Mouse (Mus musculus): ENCODE results near the gene Slc35a2. TPM values are rescaled to one million over a fixed set of nuclear protein-coding genes. Genes with fewer than 3 reads are reported as not detected.

Gene Slc35a2
- polyA plus RNA-seq (2014; fragmentation: Illumina TruSeq; extraction: RNeasy Lipid Tissue Mini Kit (QIAGEN cat#74804); ENCODE audit: low read depth, low replicate concordance): 3.7 TPM

DNA sequence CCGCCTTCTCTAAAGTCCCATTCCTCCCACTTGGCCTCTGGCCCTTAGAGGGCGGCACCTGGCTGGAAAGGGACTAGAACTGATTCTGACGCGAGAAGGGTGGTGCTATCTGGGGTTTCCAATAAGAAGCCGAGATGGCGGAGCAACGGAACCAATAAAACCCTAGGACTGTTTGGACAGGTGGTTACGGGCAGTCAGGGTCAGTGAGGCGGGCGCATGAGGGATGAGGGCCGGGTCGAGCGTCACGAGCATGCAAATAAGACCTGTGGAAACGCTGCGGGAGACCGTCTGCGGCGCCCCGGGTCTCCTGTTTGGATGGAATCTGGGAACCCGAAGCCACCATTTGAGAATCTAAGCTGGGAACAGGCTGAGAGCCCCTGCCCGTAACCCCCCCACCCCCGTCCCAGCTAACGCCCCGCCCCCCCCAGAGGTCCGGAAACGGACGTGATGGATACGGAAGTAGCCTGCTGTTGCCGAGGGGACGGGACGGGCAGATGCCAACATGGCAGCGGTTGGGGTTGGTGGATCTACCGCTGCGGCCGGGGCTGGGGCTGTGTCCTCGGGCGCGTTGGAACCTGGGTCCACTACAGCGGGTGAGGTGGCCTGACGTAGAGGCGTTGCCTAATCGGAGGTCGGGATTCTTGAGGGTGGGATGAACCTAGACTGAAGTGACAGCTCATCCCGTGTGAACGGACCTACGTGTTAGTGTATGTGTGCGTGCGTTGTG lies at the start of gene Slc35a2:
Gene Slc35a2 (plus strand): TSS at position 188 of the 727 bp plus-strand sequence.

DNA sequence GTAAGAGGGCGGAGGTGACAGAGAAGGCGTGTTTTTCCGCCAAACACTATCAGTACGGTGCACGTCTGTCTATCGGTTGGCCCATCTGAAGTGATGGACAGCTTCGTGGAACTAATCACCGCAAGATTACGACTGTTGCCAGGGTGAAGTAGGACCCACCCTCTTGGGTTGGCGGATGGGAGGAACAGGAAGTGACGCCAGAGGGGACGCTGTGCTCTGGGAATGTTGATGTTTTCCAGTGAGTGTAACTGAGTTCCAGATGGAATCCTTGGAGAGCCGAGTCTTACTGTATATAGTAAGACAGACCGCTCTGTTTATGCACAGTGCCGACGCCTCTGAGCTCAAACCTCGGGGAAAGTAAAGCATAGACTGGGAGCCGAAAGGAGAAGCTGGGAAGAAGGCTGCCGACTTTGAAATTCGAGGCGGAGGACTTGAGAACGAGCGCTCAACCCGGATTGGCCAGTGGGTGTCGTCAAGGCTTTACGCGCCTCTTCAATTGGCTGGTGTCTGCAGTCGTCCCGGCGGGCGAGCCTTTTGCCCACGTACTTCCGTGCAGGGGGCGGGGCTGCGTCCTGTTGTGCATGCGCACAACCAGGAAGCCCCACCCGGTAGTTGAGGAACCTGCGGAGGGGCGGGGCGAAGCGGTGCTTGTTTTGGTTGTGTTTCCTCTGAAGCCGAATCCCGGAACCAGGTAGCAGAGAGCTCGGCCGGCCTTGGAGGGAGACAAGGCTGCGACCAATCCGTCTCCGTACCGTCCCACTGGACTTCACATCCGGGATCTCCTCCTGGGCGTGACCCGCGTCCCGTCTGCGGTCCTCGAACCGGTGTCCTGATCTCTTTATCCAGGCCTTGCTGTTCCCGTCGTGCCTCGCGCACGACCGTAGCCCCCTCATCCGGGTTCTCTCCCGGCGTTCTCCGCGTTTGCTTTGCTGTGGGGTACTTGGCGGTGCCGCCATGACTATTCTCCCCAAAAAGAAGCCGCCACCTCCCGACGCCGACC lies 42.4 kb upstream of the Slc35a2 start, which contains the start of gene Otud5:
Gene Otud5 (plus strand): TSS at position 202 of the 1,000 bp plus-strand sequence.

DNA sequence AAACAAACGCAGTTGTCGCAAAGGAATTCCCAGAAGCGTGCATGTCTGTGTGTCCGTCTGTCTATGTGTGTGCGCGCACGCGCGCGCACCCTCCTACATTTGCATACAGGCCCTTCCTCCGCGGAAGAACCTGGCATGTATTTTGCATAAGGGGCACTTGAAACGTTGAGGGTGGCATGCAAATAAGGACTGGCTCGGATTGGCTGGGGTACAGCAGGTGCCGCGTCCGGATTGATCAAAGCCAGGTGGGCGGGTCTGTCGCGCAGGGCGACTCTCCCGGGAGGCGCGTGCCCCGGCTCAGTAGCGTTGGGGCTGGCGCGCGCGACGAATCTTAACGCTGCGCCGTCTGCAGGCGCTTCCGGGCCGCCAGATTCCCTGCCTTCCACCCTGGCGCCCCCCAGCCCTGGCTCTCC lies 5.8 kb upstream of the Slc35a2 start, which contains the start of gene Pim2:
Gene Pim2 (plus strand): TSS at position 256 of the 413 bp plus-strand sequence.

DNA sequence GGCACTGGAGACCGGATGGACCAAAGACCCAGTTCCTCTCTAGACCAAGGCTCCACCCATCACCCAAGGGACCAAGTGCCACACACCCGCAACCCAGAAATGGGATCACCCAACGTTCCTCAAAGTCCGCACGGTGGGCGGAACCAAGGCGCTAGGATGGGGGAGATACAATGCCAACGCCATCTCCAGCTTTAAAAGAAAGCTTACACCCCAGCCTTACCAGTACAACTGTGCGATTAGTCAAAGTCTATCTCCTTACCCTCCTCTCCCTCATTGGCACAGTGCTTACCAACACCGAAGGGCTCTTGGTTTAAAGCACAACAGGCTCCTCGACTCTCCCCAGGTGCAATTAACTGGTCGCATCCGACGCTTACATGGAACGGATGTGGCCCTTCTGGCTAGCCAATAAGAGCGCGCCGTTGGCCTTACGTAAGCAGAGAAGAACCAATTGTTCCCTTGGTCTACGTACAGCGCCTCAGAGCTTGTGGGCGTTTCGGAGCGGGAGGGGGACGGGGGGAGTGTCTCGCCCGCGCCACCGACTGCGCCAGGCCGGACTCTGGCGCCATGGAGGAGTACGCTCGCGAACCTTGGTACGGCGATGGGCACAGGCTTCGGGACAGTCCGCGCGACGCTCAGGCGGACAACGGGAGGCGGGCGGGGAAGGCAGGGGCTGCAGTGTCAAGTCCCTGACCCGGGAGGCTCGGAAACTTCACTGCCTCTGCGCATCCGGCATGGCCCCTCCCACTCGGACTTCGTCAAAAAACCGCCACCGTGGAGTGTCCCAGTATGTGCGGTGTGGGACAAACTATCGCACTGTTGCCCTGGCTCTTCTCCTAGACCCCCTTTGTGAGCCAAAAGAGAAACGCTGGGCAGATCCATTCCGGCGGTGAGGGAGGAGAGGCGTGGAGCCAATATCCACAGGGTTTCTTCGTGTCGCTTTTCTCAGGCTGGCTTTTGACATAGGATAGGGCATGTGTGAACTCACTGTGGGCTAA lies 15.3 kb downstream of the Slc35a2 start, which contains the start of the genes Pqbp1 and Timm17b:
Gene Pqbp1 (minus strand): TSS at position 390 of the 995 bp plus-strand sequence.
Gene Timm17b (plus strand): TSS at position 478 of the 995 bp plus-strand sequence.

DNA sequence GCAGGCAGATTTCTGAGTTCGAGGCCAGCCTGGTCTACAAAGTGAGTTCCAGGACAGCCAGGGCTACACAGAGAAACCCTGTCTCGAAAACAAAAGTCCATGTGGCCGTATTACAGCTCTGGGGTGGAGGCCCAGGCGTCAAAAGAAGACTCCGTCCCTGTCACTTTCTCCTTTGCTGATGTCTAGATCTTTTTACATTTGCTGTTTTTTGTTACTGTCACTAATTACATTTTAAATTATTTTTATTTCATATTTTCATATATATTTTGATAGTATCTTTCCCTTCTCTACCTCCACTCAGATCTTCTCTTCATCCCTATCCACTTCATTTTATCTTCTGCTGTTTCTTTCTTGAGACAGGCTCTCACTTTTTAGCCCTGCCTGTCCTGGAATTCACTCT lies 23.9 kb downstream of the Slc35a2 start, which contains the start of gene Gm10491:
Gene Gm10491 (minus strand): TSS at position 101 of the 400 bp plus-strand sequence.

DNA sequence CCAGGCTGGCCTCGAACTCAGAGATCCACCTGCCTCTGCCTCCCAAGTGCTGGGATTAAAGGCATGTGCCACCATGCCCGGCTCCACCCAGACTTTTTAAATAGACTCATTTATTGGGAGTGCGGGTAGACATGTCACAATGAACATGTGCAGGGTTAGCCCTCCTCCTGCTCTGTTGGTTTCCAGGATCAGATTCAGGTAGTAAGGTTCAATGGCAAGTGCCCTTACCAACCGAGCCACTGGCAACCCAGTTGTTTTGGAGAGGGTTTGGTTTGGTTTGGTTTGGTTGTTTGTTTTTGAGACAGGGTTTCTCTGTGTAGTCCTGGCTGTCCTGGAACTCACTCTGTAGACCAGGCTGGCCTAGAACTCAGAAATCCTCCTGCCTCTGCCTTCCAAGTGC lies 25.4 kb downstream of the Slc35a2 start, which contains the start of gene Gm10490:
Gene Gm10490 (plus strand): TSS at position 301 of the 400 bp plus-strand sequence.

DNA sequence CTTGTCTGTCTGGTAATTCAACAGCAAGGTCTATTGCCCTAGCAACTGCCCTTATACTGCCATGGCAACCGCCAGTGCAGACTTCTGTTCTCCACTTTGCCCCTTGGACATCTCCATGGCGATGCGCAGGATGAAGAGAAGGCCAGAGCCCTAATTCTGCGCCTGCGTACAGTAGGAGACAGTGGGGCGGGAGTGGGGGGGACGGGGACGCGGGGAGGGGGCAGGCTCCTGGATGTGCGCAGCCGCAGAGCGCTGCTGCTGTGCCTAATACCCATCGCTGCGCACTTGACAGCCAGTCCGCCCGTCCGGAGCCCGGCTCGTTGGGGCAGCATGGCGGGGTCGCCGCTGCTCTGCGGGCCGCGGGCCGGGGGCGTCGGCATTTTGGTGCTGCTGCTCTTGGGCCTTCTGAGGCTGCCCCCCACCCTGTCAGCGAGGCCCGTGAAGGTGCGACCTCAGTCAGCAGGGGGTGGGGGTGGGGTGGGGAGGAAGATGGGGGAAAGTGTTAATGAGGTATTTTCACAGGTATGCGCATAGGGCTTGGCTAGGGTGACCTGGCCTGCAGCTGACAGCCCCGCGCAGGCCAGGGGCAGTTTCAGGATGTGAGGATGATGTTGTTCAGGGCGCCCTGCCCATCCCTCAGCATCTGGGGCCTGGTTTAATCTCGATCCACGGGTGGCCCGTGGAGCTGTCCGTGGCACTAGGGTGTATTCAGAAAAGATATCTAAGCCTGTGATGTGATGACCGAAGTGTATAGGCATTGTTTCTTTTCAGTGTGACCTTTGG lies 36.0 kb downstream of the Slc35a2 start, which contains the start of gene Pcsk1n:
Gene Pcsk1n (plus strand): TSS at position 222 of the 783 bp plus-strand sequence.

DNA sequence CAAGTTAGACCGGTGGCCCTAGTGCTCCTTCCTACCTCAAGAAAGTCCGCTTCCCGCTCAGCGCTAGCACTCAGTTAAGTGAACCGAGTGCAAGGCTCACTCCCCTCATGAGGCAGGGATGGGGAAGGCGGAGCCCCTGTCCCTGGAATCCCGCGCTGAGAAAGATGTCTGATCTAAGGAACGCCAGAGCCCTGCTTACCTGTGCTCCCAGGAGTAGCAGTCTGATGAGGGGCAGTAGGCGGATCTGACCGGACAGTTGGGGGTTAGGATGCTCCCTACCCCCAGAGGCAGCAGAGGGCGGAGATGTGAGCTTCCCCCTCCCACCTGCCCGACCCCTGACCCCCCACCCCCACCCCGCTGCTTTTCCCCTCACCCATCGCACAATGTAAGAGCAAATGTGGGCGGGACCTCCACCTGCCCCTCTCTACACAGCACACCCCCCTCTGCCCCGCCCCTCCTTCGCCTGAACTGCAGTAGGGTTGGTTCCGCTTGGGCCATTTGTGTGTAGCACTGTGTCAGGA lies 44.5 kb downstream of the Slc35a2 start, which contains the start of gene Eras:
Gene Eras (minus strand): TSS at position 338 of the 521 bp plus-strand sequence.

Other genes with a start within 250 kb of the Slc35a2 start
- gene Syp, start 245.6 kb upstream of the Slc35a2 start, polyA plus RNA-seq (2014; fragmentation: Illumina TruSeq; extraction: RNeasy Lipid Tissue Mini Kit (QIAGEN cat#74804); ENCODE audit: low read depth, low replicate concordance): 0.45 TPM
- gene Prickle3, start 226.8 kb upstream of the Slc35a2 start, polyA plus RNA-seq (2014; fragmentation: Illumina TruSeq; extraction: RNeasy Lipid Tissue Mini Kit (QIAGEN cat#74804); ENCODE audit: low read depth, low replicate concordance): 2.7 TPM
- 1.5 TPM for gene Plp2, start 212.6 kb upstream of the Slc35a2 start, polyA plus RNA-seq (2014; fragmentation: Illumina TruSeq; extraction: RNeasy Lipid Tissue Mini Kit (QIAGEN cat#74804); ENCODE audit: low read depth, low replicate concordance)
- gene Magix, start 202.8 kb upstream of the Slc35a2 start, polyA plus RNA-seq (2014; fragmentation: Illumina TruSeq; extraction: RNeasy Lipid Tissue Mini Kit (QIAGEN cat#74804); ENCODE audit: low read depth, low replicate concordance): 4.8 TPM
- 18.2 TPM for gene Gpkow, start 186.9 kb upstream of the Slc35a2 start, polyA plus RNA-seq (2014; fragmentation: Illumina TruSeq; extraction: RNeasy Lipid Tissue Mini Kit (QIAGEN cat#74804); ENCODE audit: low read depth, low replicate concordance)
- 12.3 TPM for gene Wdr45, start 169.7 kb upstream of the Slc35a2 start, polyA plus RNA-seq (2014; fragmentation: Illumina TruSeq; extraction: RNeasy Lipid Tissue Mini Kit (QIAGEN cat#74804); ENCODE audit: low read depth, low replicate concordance)
- gene Gm45208, start 161.8 kb upstream of the Slc35a2 start, polyA plus RNA-seq (2014; fragmentation: Illumina TruSeq; extraction: RNeasy Lipid Tissue Mini Kit (QIAGEN cat#74804); ENCODE audit: low read depth, low replicate concordance): not detected
- gene Praf2, start 155.6 kb upstream of the Slc35a2 start, polyA plus RNA-seq (2014; fragmentation: Illumina TruSeq; extraction: RNeasy Lipid Tissue Mini Kit (QIAGEN cat#74804); ENCODE audit: low read depth, low replicate concordance): 2.0 TPM
- gene Ccdc120, start 133.1 kb upstream of the Slc35a2 start, polyA plus RNA-seq (2014; fragmentation: Illumina TruSeq; extraction: RNeasy Lipid Tissue Mini Kit (QIAGEN cat#74804); ENCODE audit: low read depth, low replicate concordance): 0.26 TPM
- 4.8 TPM for gene Tfe3, start 121.5 kb upstream of the Slc35a2 start, polyA plus RNA-seq (2014; fragmentation: Illumina TruSeq; extraction: RNeasy Lipid Tissue Mini Kit (QIAGEN cat#74804); ENCODE audit: low read depth, low replicate concordance)
- 16.7 TPM for gene Gripap1, start 94.3 kb upstream of the Slc35a2 start, polyA plus RNA-seq (2014; fragmentation: Illumina TruSeq; extraction: RNeasy Lipid Tissue Mini Kit (QIAGEN cat#74804); ENCODE audit: low read depth, low replicate concordance)
- not detected for gene Kcnd1, start 61.7 kb upstream of the Slc35a2 start, polyA plus RNA-seq (2014; fragmentation: Illumina TruSeq; extraction: RNeasy Lipid Tissue Mini Kit (QIAGEN cat#74804); ENCODE audit: low read depth, low replicate concordance)
- 24.3 TPM for gene Otud5, start 42.7 kb upstream of the Slc35a2 start, polyA plus RNA-seq (2014; fragmentation: Illumina TruSeq; extraction: RNeasy Lipid Tissue Mini Kit (QIAGEN cat#74804); ENCODE audit: low read depth, low replicate concordance)
- gene Pim2, start 5.8 kb upstream of the Slc35a2 start, polyA plus RNA-seq (2014; fragmentation: Illumina TruSeq; extraction: RNeasy Lipid Tissue Mini Kit (QIAGEN cat#74804); ENCODE audit: low read depth, low replicate concordance): 2.3 TPM
- 13.4 TPM for gene Pqbp1, start 15.2 kb downstream of the Slc35a2 start, polyA plus RNA-seq (2014; fragmentation: Illumina TruSeq; extraction: RNeasy Lipid Tissue Mini Kit (QIAGEN cat#74804); ENCODE audit: low read depth, low replicate concordance)
- gene Timm17b, start 15.3 kb downstream of the Slc35a2 start, polyA plus RNA-seq (2014; fragmentation: Illumina TruSeq; extraction: RNeasy Lipid Tissue Mini Kit (QIAGEN cat#74804); ENCODE audit: low read depth, low replicate concordance): 4.2 TPM
- gene Gm10491, start 23.8 kb downstream of the Slc35a2 start, polyA plus RNA-seq (2014; fragmentation: Illumina TruSeq; extraction: RNeasy Lipid Tissue Mini Kit (QIAGEN cat#74804); ENCODE audit: low read depth, low replicate concordance): not detected
- not detected for gene Gm10490, start 25.5 kb downstream of the Slc35a2 start, polyA plus RNA-seq (2014; fragmentation: Illumina TruSeq; extraction: RNeasy Lipid Tissue Mini Kit (QIAGEN cat#74804); ENCODE audit: low read depth, low replicate concordance)
- gene Pcsk1n, start 35.8 kb downstream of the Slc35a2 start, polyA plus RNA-seq (2014; fragmentation: Illumina TruSeq; extraction: RNeasy Lipid Tissue Mini Kit (QIAGEN cat#74804); ENCODE audit: low read depth, low replicate concordance): not detected
- gene Eras, start 44.6 kb downstream of the Slc35a2 start, polyA plus RNA-seq (2014; fragmentation: Illumina TruSeq; extraction: RNeasy Lipid Tissue Mini Kit (QIAGEN cat#74804); ENCODE audit: low read depth, low replicate concordance): not detected
- gene Hdac6, start 63.9 kb downstream of the Slc35a2 start, polyA plus RNA-seq (2014; fragmentation: Illumina TruSeq; extraction: RNeasy Lipid Tissue Mini Kit (QIAGEN cat#74804); ENCODE audit: low read depth, low replicate concordance): 2.6 TPM
- gene Gata1, start 94.0 kb downstream of the Slc35a2 start, polyA plus RNA-seq (2014; fragmentation: Illumina TruSeq; extraction: RNeasy Lipid Tissue Mini Kit (QIAGEN cat#74804); ENCODE audit: low read depth, low replicate concordance): not detected
- gene Glod5, start 134.5 kb downstream of the Slc35a2 start, polyA plus RNA-seq (2014; fragmentation: Illumina TruSeq; extraction: RNeasy Lipid Tissue Mini Kit (QIAGEN cat#74804); ENCODE audit: low read depth, low replicate concordance): 0.93 TPM
- gene Suv39h1, start 190.7 kb downstream of the Slc35a2 start, polyA plus RNA-seq (2014; fragmentation: Illumina TruSeq; extraction: RNeasy Lipid Tissue Mini Kit (QIAGEN cat#74804); ENCODE audit: low read depth, low replicate concordance): 3.0 TPM
- 0.48 TPM for gene Was, start 206.5 kb downstream of the Slc35a2 start, polyA plus RNA-seq (2014; fragmentation: Illumina TruSeq; extraction: RNeasy Lipid Tissue Mini Kit (QIAGEN cat#74804); ENCODE audit: low read depth, low replicate concordance)
- gene Wdr13, start 248.9 kb downstream of the Slc35a2 start, polyA plus RNA-seq (2014; fragmentation: Illumina TruSeq; extraction: RNeasy Lipid Tissue Mini Kit (QIAGEN cat#74804); ENCODE audit: low read depth, low replicate concordance): 17.7 TPM

All from liver, adult 10 weeks (tissue).